Mouse (Mus musculus) ES-Bruce4 (cell line): ENCODE data around the gene Mast4.

ENCODE experiments used
- EP300 ChIP-seq: IDR thresholded peaks from 2 replicates; pipeline ENCODE4 v1.6.1; 2011; ENCODE audit warnings: low read depth, low read length; ENCODE audit not compliant: insufficient read depth
- POLR2A ChIP-seq: IDR thresholded peaks from one replicate; pipeline ENCODE4 v1.8.1; 2011; ENCODE audit warnings: low read length; ENCODE audit not compliant: insufficient read depth

GRCm38 (mm10) chr13:102912867-102913266, 421.4 kb downstream of the Mast4 start:
- TF ChIP-seq EP300 (no peak), POLR2A (no peak)
